Mouse (Mus musculus) CH12.LX (cell line): ENCODE data around the gene Eps15l1. TPM values are rescaled to one million over a fixed set of nuclear protein-coding genes. Genes with fewer than 3 reads are reported as not detected.

ENCODE experiments used
- DNase-seq: peaks from one replicate; pipeline ENCODE4 v3.0.0-alpha.2; 2013; ENCODE audit errors: extremely low read depth
- H3K27ac ChIP-seq: 2 replicates; pipeline ENCODE4 v1.5.1; 2012; ENCODE audit warnings: low read depth, mild to moderate bottlenecking, control low read depth, moderate library complexity; ENCODE audit not compliant: insufficient read depth
- H3K27me3 ChIP-seq: replicated peaks from 2 replicates; pipeline ENCODE3; 2012; ENCODE audit warnings: inconsistent platforms
- H3K36me3 ChIP-seq, 2 experiments: replicated peaks in 1 of 2; 2 replicates each; pipeline versions ENCODE3 to v1.6.1; 2012; ENCODE audit warnings: inconsistent platforms in 1 of 2, low read length in 1 of 2, mild to moderate bottlenecking in 1 of 2, mixed read lengths in 1 of 2, moderate library complexity in 1 of 2; ENCODE audit not compliant: control insufficient read depth in 1 of 2, insufficient read depth in 1 of 2
- H3K4me1 ChIP-seq, 2 experiments: 2 replicates each; pipeline ENCODE4 v1.6.1; 2012; ENCODE audit warnings: inconsistent platforms in 1 of 2, moderate library complexity in 1 of 2; ENCODE audit not compliant: insufficient read depth in 2 of 2, control insufficient read depth in 1 of 2
- H3K4me2 ChIP-seq: 2 replicates; pipeline ENCODE4 v1.6.1; 2012; ENCODE audit warnings: low read depth, mild to moderate bottlenecking, control low read depth; ENCODE audit not compliant: poor library complexity, insufficient read depth, severe bottlenecking
- H3K4me3 ChIP-seq, 3 experiments: fragments of 150-350 bp in 1 of 3; sonication (generic) in 1 of 3; replicated peaks in 1 of 3; 2 replicates each; pipeline versions ENCODE3 to v1.5.1; 2011 to 2012; ENCODE audit warnings: low read depth in 2 of 3, low read length in 2 of 3, mild to moderate bottlenecking in 2 of 3, moderate library complexity in 2 of 3, control low read depth in 1 of 3, improper control_type of control experiment in 1 of 3, inconsistent platforms in 1 of 3, mixed read lengths in 1 of 3; ENCODE audit not compliant: poor library complexity in 1 of 3
- H3K79me2 ChIP-seq: replicated peaks from 2 replicates; pipeline ENCODE4 v1.6.1; 2012; ENCODE audit warnings: mild to moderate bottlenecking, moderate library complexity; ENCODE audit not compliant: control insufficient read depth, poor library complexity, insufficient read depth, severe bottlenecking; ENCODE audit errors: extremely low read depth
- H3K9ac ChIP-seq: 2 replicates; pipeline ENCODE4 v1.6.1; 2012; ENCODE audit warnings: low read depth, mild to moderate bottlenecking, control low read depth, moderate library complexity; ENCODE audit not compliant: insufficient read depth
- H3K9me3 ChIP-seq: replicated peaks from 2 replicates; pipeline ENCODE3; 2012; ENCODE audit warnings: low read length, inconsistent platforms, mixed read lengths
- BHLHE40 ChIP-seq: IDR thresholded peaks from 2 replicates; pipeline ENCODE4 v1.6.1; 2011; ENCODE audit warnings: mild to moderate bottlenecking, low read depth, low read length, improper control_type of control experiment
- CHD1 ChIP-seq: IDR thresholded peaks from 2 replicates; pipeline ENCODE4 v1.6.1; 2012; ENCODE audit warnings: low read depth, low read length, improper control_type of control experiment, inconsistent platforms
- CHD2 ChIP-seq: IDR thresholded peaks from 2 replicates; pipeline ENCODE4 v1.6.1; 2011; ENCODE audit warnings: low read length, improper control_type of control experiment
- CTCF ChIP-seq, 2 experiments: IDR thresholded peaks in 1 of 2; conservative IDR thresholded peaks in 1 of 2; 2 replicates each; pipeline ENCODE4 v1.5.1; 2011 to 2012; ENCODE audit warnings: low read depth in 2 of 2, low read length in 2 of 2, improper control_type of control experiment in 1 of 2, inconsistent platforms in 1 of 2, mild to moderate bottlenecking in 1 of 2, moderate library complexity in 1 of 2
- ELF1 ChIP-seq: IDR thresholded peaks from 2 replicates; pipeline ENCODE4 v1.6.1; 2014; ENCODE audit warnings: low read depth, mild to moderate bottlenecking, inconsistent platforms, low read length, improper control_type of control experiment
- ETS1 ChIP-seq: conservative IDR thresholded peaks from 2 replicates; pipeline ENCODE4 v1.6.1; 2012; ENCODE audit warnings: low read depth, mild to moderate bottlenecking, inconsistent platforms, low read length, improper control_type of control experiment, moderate library complexity
- GABPA ChIP-seq: IDR thresholded peaks from 2 replicates; pipeline ENCODE4 v1.6.1; 2012; ENCODE audit warnings: low read depth, low read length, improper control_type of control experiment, inconsistent platforms; ENCODE audit not compliant: insufficient replicate concordance
- HCFC1 ChIP-seq: IDR thresholded peaks from 2 replicates; pipeline ENCODE4 v1.6.1; 2012; ENCODE audit warnings: low read depth, mild to moderate bottlenecking, inconsistent platforms, low read length, improper control_type of control experiment
- IRF4 ChIP-seq: IDR thresholded peaks from 2 replicates; pipeline ENCODE4 v1.6.1; 2014; ENCODE audit warnings: low read depth, mild to moderate bottlenecking, inconsistent platforms, low read length, improper control_type of control experiment
- JUN ChIP-seq: IDR thresholded peaks from 2 replicates; pipeline ENCODE4 v1.6.1; 2011; ENCODE audit warnings: low read depth, mild to moderate bottlenecking, low read length, improper control_type of control experiment, moderate library complexity; ENCODE audit not compliant: insufficient read depth
- JUND ChIP-seq: conservative IDR thresholded peaks from 2 replicates; pipeline ENCODE4 v1.6.1; 2011; ENCODE audit warnings: low read depth, low read length, improper control_type of control experiment
- KAT2A ChIP-seq: IDR thresholded peaks from 2 replicates; pipeline ENCODE4 v1.6.1; 2012; ENCODE audit warnings: low read length, improper control_type of control experiment, inconsistent platforms; ENCODE audit not compliant: insufficient replicate concordance
- MAFK ChIP-seq: IDR thresholded peaks from 2 replicates; pipeline ENCODE4 v1.6.1; 2011; ENCODE audit warnings: low read length, improper control_type of control experiment; ENCODE audit not compliant: insufficient replicate concordance
- MAZ ChIP-seq: IDR thresholded peaks from 2 replicates; pipeline ENCODE4 v1.6.1; 2012; ENCODE audit warnings: low read depth, mild to moderate bottlenecking, inconsistent platforms, low read length, improper control_type of control experiment, moderate library complexity
- MEF2A ChIP-seq: IDR thresholded peaks from 2 replicates; pipeline ENCODE4 v1.6.1; 2014; ENCODE audit warnings: low read depth, mild to moderate bottlenecking, inconsistent platforms, low read length, improper control_type of control experiment, borderline replicate concordance
- MXI1 ChIP-seq: IDR thresholded peaks from 2 replicates; pipeline ENCODE4 v1.6.1; 2011; ENCODE audit warnings: mild to moderate bottlenecking, low read depth, low read length, improper control_type of control experiment
- MYC ChIP-seq: IDR thresholded peaks from 2 replicates; pipeline ENCODE4 v1.6.1; 2011; ENCODE audit warnings: low read depth, mild to moderate bottlenecking, improper control_type of control experiment, low read length
- PAX5 ChIP-seq: IDR thresholded peaks from 2 replicates; pipeline ENCODE4 v1.6.1; 2012; ENCODE audit warnings: low read length, inconsistent platforms, mixed read lengths
- POLR2A ChIP-seq: IDR thresholded peaks from 2 replicates; pipeline ENCODE4 v1.6.1; 2011; ENCODE audit warnings: low read depth, mild to moderate bottlenecking, improper control_type of control experiment, low read length
- RAD21 ChIP-seq: IDR thresholded peaks from 2 replicates; pipeline ENCODE4 v1.6.1; 2011; ENCODE audit warnings: low read depth, mild to moderate bottlenecking, low read length, improper control_type of control experiment, moderate library complexity
- RCOR1 ChIP-seq: conservative IDR thresholded peaks from 2 replicates; pipeline ENCODE4 v1.6.1; 2012; ENCODE audit warnings: low read depth, mild to moderate bottlenecking, inconsistent platforms, low read length, improper control_type of control experiment
- TBP ChIP-seq: conservative IDR thresholded peaks from 2 replicates; pipeline ENCODE4 v1.6.1; 2011; ENCODE audit warnings: low read depth, low read length, improper control_type of control experiment
- USF1 ChIP-seq: IDR thresholded peaks from 2 replicates; pipeline ENCODE4 v1.6.1; 2014; ENCODE audit warnings: low read depth, mild to moderate bottlenecking, inconsistent platforms, low read length, improper control_type of control experiment
- ZC3H11A ChIP-seq: IDR thresholded peaks from 2 replicates; pipeline ENCODE4 v1.6.1; 2012; ENCODE audit warnings: low read depth, mild to moderate bottlenecking, inconsistent platforms, low read length, improper control_type of control experiment
- dilution Hi-C: fragments of 300-500 bp; cut with MboI; formaldehyde crosslinking; loops from 2 replicates; pipeline ENCODE4 v1.14.3; 2020; ENCODE audit warnings: low sequenced_read_pairs; ENCODE audit not compliant: extremely low pct_unique_long_range_greater_than_20kb, extremely low pct_ligation_motif_present
- in situ Hi-C: fragments of 300-500 bp; cut with MboI; formaldehyde crosslinking; loops from 3 replicates; pipeline ENCODE4 v1.14.3; 2019; ENCODE audit warnings: low sequenced_read_pairs, low pct_ligation_motif_present, low pct_unique_long_range_greater_than_20kb, mixed read lengths
- polyA plus RNA-seq: library from polyadenylated mRNA; unstranded; fragments of >175 nt; gene quantifications from 2 replicates; pipeline ENCODE4 v1.2.1, GENCODE M21; 2012; ENCODE audit warnings: low read depth; ENCODE audit not compliant: insufficient read length
- total RNA-seq, 2 experiments: library from RNA; depleted of rRNA; stranded (reverse); fragments of 300-350 nt in 1 of 2; fragments of >200 nt in 1 of 2; gene quantifications; 2 replicates each; pipeline ENCODE4 v1.2.3; 2012 to 2014

Gene Eps15l1
- total and polyA plus RNA-seq, 3 experiments: 21.7 to 49.4 (median 25.6) TPM

DNA sequence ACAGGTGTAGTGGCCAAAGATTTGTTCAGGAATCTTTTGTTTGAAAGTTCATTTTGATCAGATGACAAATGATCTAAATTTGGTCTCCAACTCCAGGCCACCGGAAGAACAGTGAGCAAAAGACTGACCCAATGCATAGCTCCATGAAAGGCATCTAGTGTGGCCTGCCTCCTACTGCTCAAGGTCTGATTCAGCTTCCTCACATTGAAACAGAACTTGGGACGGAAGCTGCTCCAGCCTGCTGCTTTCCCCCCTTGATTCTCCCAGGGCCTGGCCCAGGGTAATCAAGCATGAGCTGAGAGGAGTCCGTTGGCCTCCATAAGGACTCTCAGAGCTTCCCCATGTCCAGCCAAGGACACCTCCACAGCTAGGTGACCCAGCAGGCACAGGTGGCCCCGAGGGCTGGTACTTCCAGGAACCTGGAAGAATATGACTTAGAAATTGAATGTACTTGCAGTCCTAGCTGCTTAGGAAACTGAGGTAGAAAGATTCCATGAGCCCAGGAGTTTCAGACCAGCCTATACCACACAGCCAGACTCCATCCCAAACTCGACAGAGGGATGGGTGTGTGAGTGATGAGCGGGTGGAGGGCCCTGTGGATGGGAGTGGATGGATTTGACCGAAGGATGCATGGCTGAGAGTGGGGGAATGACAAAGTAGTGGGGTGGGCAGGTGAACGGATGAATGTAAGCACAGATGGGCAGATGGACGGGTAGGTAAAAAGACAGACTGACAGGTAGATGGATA is 120.4 kb downstream of the Eps15l1 start:
- H3K27ac ChIP-seq: no peak overlapping the region
- no peaks in the 10 kb centered on the region for H3K79me2 ChIP-seq
- H3K4me3 ChIP-seq: no peak overlapping the region
- peaks cover 7 to 19% of the 10 kb centered on the region in 2 experiments for H3K4me1 ChIP-seq
- H3K27me3 ChIP-seq: no peaks in the 10 kb centered on the region
- H3K4me2 ChIP-seq: no peak overlapping the region
- no peak overlapping the region for H3K9ac ChIP-seq
- in situ Hi-C loops: no loop called here
- TF ChIP-seq IRF4: no peak
- TF ChIP-seq MYC: no peak
- TF ChIP-seq JUN: no peak
- DNase-seq: no peak
- H3K9me3 ChIP-seq: no peaks in the 10 kb centered on the region
- no peaks in the 10 kb centered on the region for H3K36me3 ChIP-seq
- dilution Hi-C loops: no loop called here

DNA sequence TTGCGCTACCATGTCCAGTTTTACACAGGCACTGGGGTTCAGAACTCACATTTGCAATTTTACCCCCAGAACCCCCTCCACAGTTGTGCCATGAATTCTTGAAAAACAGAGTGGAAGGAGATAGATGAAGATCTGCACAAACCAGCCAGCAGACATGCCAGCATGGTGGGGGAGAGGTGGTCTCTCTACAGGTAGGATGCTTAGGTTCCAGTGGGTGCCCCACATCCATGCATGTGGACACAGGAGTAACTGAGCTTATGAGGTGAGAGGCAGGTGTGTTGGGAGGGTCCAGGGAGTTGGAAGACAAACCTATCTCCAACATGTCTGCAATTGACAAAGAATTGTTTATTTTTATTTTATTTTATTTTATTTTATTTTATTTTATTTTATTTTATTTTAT is 122.3 kb downstream of the Eps15l1 start:
- dilution Hi-C loops: no loop called here
- no peaks in the 10 kb centered on the region for H3K79me2 ChIP-seq

DNA sequence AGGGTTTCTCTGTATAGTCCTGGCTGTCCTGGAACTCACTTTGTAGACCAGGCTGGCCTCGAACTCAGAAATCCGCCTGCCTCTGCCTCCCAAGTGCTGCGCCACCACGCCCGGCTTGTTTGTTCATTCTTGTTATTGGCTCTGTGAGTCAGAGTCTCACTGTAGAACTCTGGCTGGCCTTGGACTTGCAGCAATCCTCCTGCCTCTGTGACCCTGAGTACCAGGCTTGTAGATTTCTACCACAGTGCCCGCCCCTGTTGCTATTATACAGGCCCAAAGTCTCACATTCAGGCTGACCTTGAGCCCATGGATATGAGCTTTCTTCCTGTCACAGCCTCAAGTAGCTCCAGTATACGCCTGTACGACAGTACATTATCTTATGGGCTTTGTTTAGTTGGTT is 124.7 kb downstream of the Eps15l1 start:
- no peak overlapping the region for H3K9ac ChIP-seq
- H3K4me2 ChIP-seq: no peak overlapping the region
- no peak for TF ChIP-seq POLR2A
- no peak for TF ChIP-seq HCFC1
- TF ChIP-seq BHLHE40: no peak
- TF ChIP-seq JUN: no peak
- no peak for TF ChIP-seq JUND
- no peak for TF ChIP-seq RAD21
- no peak for TF ChIP-seq KAT2A
- TF ChIP-seq TBP: no peak
- no peak for TF ChIP-seq ZC3H11A
- TF ChIP-seq MEF2A: no peak
- TF ChIP-seq GABPA: no peak
- TF ChIP-seq MYC: no peak
- TF ChIP-seq CHD1: no peak
- TF ChIP-seq MXI1: no peak
- no peak for TF ChIP-seq IRF4
- no peak for TF ChIP-seq ELF1
- TF ChIP-seq MAFK: no peak
- TF ChIP-seq PAX5: no peak
- no peak for TF ChIP-seq RCOR1
- no peaks in the 10 kb centered on the region for H3K36me3 ChIP-seq
- in situ Hi-C loops: no loop called here
- DNase-seq: no peak
- peaks cover 0 to 22% of the 10 kb centered on the region in 2 experiments; a peak in 2 of 4 replicates for H3K4me1 ChIP-seq
- H3K9me3 ChIP-seq: no peaks in the 10 kb centered on the region
- no peak overlapping the region for H3K27ac ChIP-seq
- H3K4me3 ChIP-seq: no peak overlapping the region
- no peaks in the 10 kb centered on the region for H3K79me2 ChIP-seq
- no peaks in the 10 kb centered on the region for H3K27me3 ChIP-seq
- dilution Hi-C loops: no loop called here

More for the DNA sequence above, 122.3 kb downstream of the Eps15l1 start:
- H3K27ac ChIP-seq: no peak overlapping the region
- H3K4me2 ChIP-seq: no peak overlapping the region
- in situ Hi-C loops: no loop called here
- H3K4me3 ChIP-seq: no peak overlapping the region
- no peak for DNase-seq
- no peaks in the 10 kb centered on the region for H3K27me3 ChIP-seq
- no peaks in the 10 kb centered on the region for H3K9me3 ChIP-seq
- TF ChIP-seq CTCF (conservative IDR thresholded peaks at IDR 0.05 in 1 of 2, IDR thresholded peaks at IDR 0.05 in 1 of 2; ENCODE audit: low read depth in 2 of 2, low read length in 2 of 2) (no peak), CHD2 (no peak), ZC3H11A (no peak), RAD21 (no peak), ETS1 (no peak), MAZ (no peak), USF1 (no peak)
- H3K9ac ChIP-seq: no peak overlapping the region
- H3K4me1 ChIP-seq: peaks cover 7 to 33% of the 10 kb centered on the region in 2 experiments
- no peaks in the 10 kb centered on the region for H3K36me3 ChIP-seq
